Mouse (Mus musculus) CH12.LX (cell line): ENCODE data around the gene Jarid2. TPM values are rescaled to one million over a fixed set of nuclear protein-coding genes. Genes with fewer than 3 reads are reported as not detected.

Source experiments
- DNase-seq: peaks from one replicate; pipeline ENCODE4 v3.0.0-alpha.2; 2013; ENCODE audit errors: extremely low read depth
- H3K27ac ChIP-seq: 2 replicates; pipeline ENCODE4 v1.5.1; 2012; ENCODE audit warnings: low read depth, mild to moderate bottlenecking, control low read depth, moderate library complexity; ENCODE audit not compliant: insufficient read depth
- H3K27me3 ChIP-seq: replicated peaks from 2 replicates; pipeline ENCODE3; 2012; ENCODE audit warnings: inconsistent platforms
- H3K36me3 ChIP-seq, 2 experiments: replicated peaks in 1 of 2; 2 replicates each; pipeline versions ENCODE3 to v1.6.1; 2012; ENCODE audit warnings: inconsistent platforms in 1 of 2, low read length in 1 of 2, mild to moderate bottlenecking in 1 of 2, mixed read lengths in 1 of 2, moderate library complexity in 1 of 2; ENCODE audit not compliant: control insufficient read depth in 1 of 2, insufficient read depth in 1 of 2
- H3K4me1 ChIP-seq, 2 experiments: 2 replicates each; pipeline ENCODE4 v1.6.1; 2012; ENCODE audit warnings: inconsistent platforms in 1 of 2, moderate library complexity in 1 of 2; ENCODE audit not compliant: insufficient read depth in 2 of 2, control insufficient read depth in 1 of 2
- H3K4me2 ChIP-seq: 2 replicates; pipeline ENCODE4 v1.6.1; 2012; ENCODE audit warnings: low read depth, mild to moderate bottlenecking, control low read depth; ENCODE audit not compliant: poor library complexity, insufficient read depth, severe bottlenecking
- H3K4me3 ChIP-seq, 3 experiments: fragments of 150-350 bp in 1 of 3; sonication (generic) in 1 of 3; replicated peaks in 1 of 3; 2 replicates each; pipeline versions ENCODE3 to v1.5.1; 2011 to 2012; ENCODE audit warnings: low read depth in 2 of 3, low read length in 2 of 3, mild to moderate bottlenecking in 2 of 3, moderate library complexity in 2 of 3, control low read depth in 1 of 3, improper control_type of control experiment in 1 of 3, inconsistent platforms in 1 of 3, mixed read lengths in 1 of 3; ENCODE audit not compliant: poor library complexity in 1 of 3
- H3K79me2 ChIP-seq: replicated peaks from 2 replicates; pipeline ENCODE4 v1.6.1; 2012; ENCODE audit warnings: mild to moderate bottlenecking, moderate library complexity; ENCODE audit not compliant: control insufficient read depth, poor library complexity, insufficient read depth, severe bottlenecking; ENCODE audit errors: extremely low read depth
- H3K9ac ChIP-seq: 2 replicates; pipeline ENCODE4 v1.6.1; 2012; ENCODE audit warnings: low read depth, mild to moderate bottlenecking, control low read depth, moderate library complexity; ENCODE audit not compliant: insufficient read depth
- H3K9me3 ChIP-seq: replicated peaks from 2 replicates; pipeline ENCODE3; 2012; ENCODE audit warnings: low read length, inconsistent platforms, mixed read lengths
- BHLHE40 ChIP-seq: IDR thresholded peaks from 2 replicates; pipeline ENCODE4 v1.6.1; 2011; ENCODE audit warnings: mild to moderate bottlenecking, low read depth, low read length, improper control_type of control experiment
- CTCF ChIP-seq, 2 experiments: IDR thresholded peaks in 1 of 2; conservative IDR thresholded peaks in 1 of 2; 2 replicates each; pipeline ENCODE4 v1.5.1; 2011 to 2012; ENCODE audit warnings: low read depth in 2 of 2, low read length in 2 of 2, improper control_type of control experiment in 1 of 2, inconsistent platforms in 1 of 2, mild to moderate bottlenecking in 1 of 2, moderate library complexity in 1 of 2
- ELF1 ChIP-seq: IDR thresholded peaks from 2 replicates; pipeline ENCODE4 v1.6.1; 2014; ENCODE audit warnings: low read depth, mild to moderate bottlenecking, inconsistent platforms, low read length, improper control_type of control experiment
- POLR2AphosphoS2 ChIP-seq: IDR thresholded peaks from 2 replicates; pipeline ENCODE4 v1.6.1; 2011; ENCODE audit warnings: low read depth, low read length, improper control_type of control experiment
- RAD21 ChIP-seq: IDR thresholded peaks from 2 replicates; pipeline ENCODE4 v1.6.1; 2011; ENCODE audit warnings: low read depth, mild to moderate bottlenecking, low read length, improper control_type of control experiment, moderate library complexity
- RCOR1 ChIP-seq: conservative IDR thresholded peaks from 2 replicates; pipeline ENCODE4 v1.6.1; 2012; ENCODE audit warnings: low read depth, mild to moderate bottlenecking, inconsistent platforms, low read length, improper control_type of control experiment
- SMC3 ChIP-seq: IDR thresholded peaks from 2 replicates; pipeline ENCODE4 v1.6.1; 2011; ENCODE audit warnings: low read depth, low read length, improper control_type of control experiment
- TBP ChIP-seq: conservative IDR thresholded peaks from 2 replicates; pipeline ENCODE4 v1.6.1; 2011; ENCODE audit warnings: low read depth, low read length, improper control_type of control experiment
- ZKSCAN1 ChIP-seq: IDR thresholded peaks from 2 replicates; pipeline ENCODE4 v1.6.1; 2012; ENCODE audit warnings: low read depth, inconsistent platforms, low read length, improper control_type of control experiment, borderline replicate concordance
- dilution Hi-C: fragments of 300-500 bp; cut with MboI; formaldehyde crosslinking; loops from 2 replicates; pipeline ENCODE4 v1.14.3; 2020; ENCODE audit warnings: low sequenced_read_pairs; ENCODE audit not compliant: extremely low pct_unique_long_range_greater_than_20kb, extremely low pct_ligation_motif_present
- in situ Hi-C: fragments of 300-500 bp; cut with MboI; formaldehyde crosslinking; loops from 3 replicates; pipeline ENCODE4 v1.14.3; 2019; ENCODE audit warnings: low sequenced_read_pairs, low pct_ligation_motif_present, low pct_unique_long_range_greater_than_20kb, mixed read lengths
- polyA plus RNA-seq: library from polyadenylated mRNA; unstranded; fragments of >175 nt; gene quantifications from 2 replicates; pipeline ENCODE4 v1.2.1, GENCODE M21; 2012; ENCODE audit warnings: low read depth; ENCODE audit not compliant: insufficient read length
- total RNA-seq, 2 experiments: library from RNA; depleted of rRNA; stranded (reverse); fragments of 300-350 nt in 1 of 2; fragments of >200 nt in 1 of 2; gene quantifications; 2 replicates each; pipeline ENCODE4 v1.2.3; 2012 to 2014

Gene Jarid2
- total and polyA plus RNA-seq, 3 experiments: 4.5 to 10.9 (median 7.8) TPM

- H3K79me2 ChIP-seq: no peaks in the 10 kb centered on the region
- TF ChIP-seq BHLHE40 (no peak), RCOR1 (no peak), POLR2AphosphoS2 (no peak), ZKSCAN1 (no peak), TBP (no peak), CTCF (conservative IDR thresholded peaks at IDR 0.05 in 1 of 2, IDR thresholded peaks at IDR 0.05 in 1 of 2; ENCODE audit: low read depth in 2 of 2, low read length in 2 of 2) (no peak)
- TF ChIP-seq, all 38 proteins: peak for 0
- H3K4me1 ChIP-seq: peaks cover 0 to 7% of the 10 kb centered on the region in 2 experiments; a peak in 1 of 4 replicates
- H3K9ac ChIP-seq: no peak overlapping the region
- H3K36me3 ChIP-seq: peaks cover 6 to 53% of the 10 kb centered on the region in 2 experiments
- no peaks in the 10 kb centered on the region for H3K27me3 ChIP-seq
- DNase-seq: no peak
- H3K4me2 ChIP-seq: no peak overlapping the region
- H3K27ac ChIP-seq: no peak overlapping the region
- no peak overlapping the region for H3K4me3 ChIP-seq
- dilution Hi-C loops: no loop called here
- no peaks in the 10 kb centered on the region for H3K9me3 ChIP-seq
- in situ Hi-C loops: no loop called here
Observed at GRCm38 (mm10) chr13:44948320-44949250, 219.3 kb downstream of the Jarid2 start.

- Histone ChIP-seq H3K27ac (no peak overlapping the region), H3K9me3 (no peaks in the 10 kb centered on the region), H3K27me3 (no peaks in the 10 kb centered on the region), H3K79me2 (no peaks in the 10 kb centered on the region), H3K4me3 (no peak overlapping the region), H3K4me2 (no peak overlapping the region), H3K4me1 (peaks cover 0 to 7% of the 10 kb centered on the region in 2 experiments; a peak in 1 of 4 replicates), H3K36me3 (peaks cover 9 to 67% of the 10 kb centered on the region in 2 experiments), H3K9ac (no peak overlapping the region)
- in situ Hi-C loops (no loop called here), dilution Hi-C loops (no loop called here)
- TF ChIP-seq RAD21 (peak; percentile 22), ELF1 (no peak), CTCF (conservative IDR thresholded peaks at IDR 0.05 in 1 of 2, IDR thresholded peaks at IDR 0.05 in 1 of 2; ENCODE audit: low read depth in 2 of 2, low read length in 2 of 2) (peak in 1 of 2 experiments; percentile 36; a peak in 1 of 4 replicates), SMC3 (peak; percentile 17; the same call in 1 of the 2 replicates)
- DNase-seq: no peak
Observed at GRCm38 (mm10) chr13:44952393-44953086, 223.3 kb downstream of the Jarid2 start.
